Mouse (Mus musculus): ENCODE data around the gene Slc23a4. TPM values are rescaled to one million over a fixed set of nuclear protein-coding genes. Genes with fewer than 3 reads are reported as not detected.

Gene Slc23a4
- polyA plus RNA-seq, 1 experiment = not detected

DNA sequence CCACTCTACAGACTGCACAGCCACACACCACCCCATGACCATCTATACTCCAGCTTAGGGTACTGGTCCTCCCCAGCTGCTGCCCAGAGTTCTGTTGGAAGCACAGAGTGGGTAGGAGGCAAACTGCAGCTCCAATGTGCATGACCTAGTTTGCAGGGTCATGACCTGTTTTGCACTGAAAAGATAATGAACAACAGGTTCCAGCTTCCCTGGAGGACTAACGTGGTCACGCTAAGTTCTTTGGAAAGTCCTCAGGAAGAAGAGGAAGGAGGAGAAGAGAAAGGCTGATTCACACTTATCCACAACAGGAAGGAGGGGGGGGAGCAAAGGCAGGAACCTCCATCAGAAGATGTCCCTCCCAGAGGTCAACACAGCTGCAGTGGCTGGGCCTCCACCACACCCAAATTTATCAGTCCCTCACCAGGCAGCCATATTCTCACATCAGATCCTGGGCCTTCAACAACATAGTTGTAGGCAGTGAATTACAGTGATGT lies 81.0 kb downstream of the Slc23a4 start:
- no peak for TF ChIP-seq CTCF (IDR thresholded peaks at IDR 0.05; ENCODE audit: low read depth, low read length)
- no peak for TF ChIP-seq POLR2A (IDR thresholded peaks at IDR 0.05; ENCODE audit: borderline replicate concordance, low read depth, low read length)
- Histone ChIP-seq H3K27ac (ENCODE audit: insufficient read depth, low read depth, low read length) (peak overlapping the region; percentile 97), H3K4me3 (ENCODE audit: insufficient read depth, low read length) (peak overlapping the region; percentile 52), H3K4me1 (ENCODE audit: control insufficient read depth, insufficient read depth, low read length) (peaks cover 53% of the 10 kb centered on the region)

GRCm38 (mm10) chr6:34906661-34907060 lies 81.5 kb downstream of the Slc23a4 start:
- peaks cover 58% of the 10 kb centered on the region for H3K4me1 ChIP-seq (ENCODE audit: control insufficient read depth, insufficient read depth, low read length)
- H3K4me3 ChIP-seq (ENCODE audit: insufficient read depth, low read length) = peak overlapping the region; percentile 34
- TF ChIP-seq POLR2A (IDR thresholded peaks at IDR 0.05; ENCODE audit: borderline replicate concordance, low read depth, low read length) (no peak), CTCF (IDR thresholded peaks at IDR 0.05; ENCODE audit: low read depth, low read length) (no peak)
- H3K27ac ChIP-seq (ENCODE audit: insufficient read depth, low read depth, low read length) = peak overlapping the region; percentile 97

GRCm38 (mm10) chr6:34906125-34906524 lies 82.1 kb downstream of the Slc23a4 start:
- TF ChIP-seq POLR2A (IDR thresholded peaks at IDR 0.05; ENCODE audit: borderline replicate concordance, low read depth, low read length) (no peak), CTCF (IDR thresholded peaks at IDR 0.05; ENCODE audit: low read depth, low read length) (no peak)
- Histone ChIP-seq H3K4me3 (ENCODE audit: insufficient read depth, low read length) (peak overlapping the region; percentile 34), H3K27ac (ENCODE audit: insufficient read depth, low read depth, low read length) (peak overlapping the region; percentile 97), H3K4me1 (ENCODE audit: control insufficient read depth, insufficient read depth, low read length) (peaks cover 57% of the 10 kb centered on the region)

- TF ChIP-seq CTCF (IDR thresholded peaks at IDR 0.05; ENCODE audit: low read depth, low read length) = no peak
- no peak for TF ChIP-seq POLR2A (IDR thresholded peaks at IDR 0.05; ENCODE audit: borderline replicate concordance, low read depth, low read length)
- Histone ChIP-seq H3K27ac (ENCODE audit: insufficient read depth, low read depth, low read length) (peak overlapping the region; percentile 5), H3K4me3 (ENCODE audit: insufficient read depth, low read length) (no peak overlapping the region), H3K4me1 (ENCODE audit: control insufficient read depth, insufficient read depth, low read length) (peaks cover 64% of the 10 kb centered on the region)
Observed at GRCm38 (mm10) chr6:34904361-34904760, 83.8 kb downstream of the Slc23a4 start.

DNA sequence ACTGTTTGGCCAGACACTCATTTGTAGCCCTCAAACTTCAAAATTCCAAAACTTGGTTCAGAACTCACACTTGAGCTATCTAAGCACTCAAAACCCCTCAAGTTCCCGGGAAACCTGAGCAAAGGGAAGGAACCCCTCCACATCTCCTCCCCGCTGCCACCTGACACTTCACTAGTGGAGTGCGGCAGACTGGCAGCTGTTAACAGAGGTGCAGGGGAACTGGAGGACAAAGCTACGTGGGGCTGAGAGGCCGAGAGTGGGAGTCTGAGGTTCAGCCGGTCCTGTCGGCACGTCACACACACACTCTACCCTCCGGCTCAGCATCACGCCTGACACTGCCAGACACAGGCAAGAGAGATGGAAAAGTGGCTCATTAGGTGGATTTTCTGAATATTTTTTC lies 84.4 kb downstream of the Slc23a4 start:
- H3K4me3 ChIP-seq (ENCODE audit: insufficient read depth, low read length) = no peak overlapping the region
- no peak overlapping the region for H3K27ac ChIP-seq (ENCODE audit: insufficient read depth, low read depth, low read length)
- peaks cover 64% of the 10 kb centered on the region for H3K4me1 ChIP-seq (ENCODE audit: control insufficient read depth, insufficient read depth, low read length)
- TF ChIP-seq CTCF (IDR thresholded peaks at IDR 0.05; ENCODE audit: low read depth, low read length) = no peak
- TF ChIP-seq POLR2A (IDR thresholded peaks at IDR 0.05; ENCODE audit: borderline replicate concordance, low read depth, low read length) = no peak

DNA sequence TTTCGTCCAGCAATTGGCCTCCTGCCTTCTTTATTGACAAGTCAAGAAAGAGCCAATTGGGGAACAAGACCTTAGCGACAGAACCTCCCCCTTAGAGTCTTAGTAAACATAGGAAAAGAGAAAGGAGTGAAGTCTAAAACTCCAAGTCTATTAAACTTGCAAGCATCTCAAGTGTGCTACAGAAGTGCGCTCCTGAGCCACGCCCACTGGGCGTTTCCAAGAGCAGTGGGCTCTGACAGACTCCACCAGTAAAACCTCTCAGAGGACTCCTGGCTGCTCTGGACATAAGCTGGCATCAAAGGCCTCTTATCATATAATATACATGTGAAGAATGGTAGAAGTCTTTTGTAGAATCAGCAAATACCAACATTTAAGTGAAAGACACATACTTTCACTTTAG lies 84.8 kb downstream of the Slc23a4 start:
- Histone ChIP-seq H3K4me3 (ENCODE audit: insufficient read depth, low read length) (no peak overlapping the region), H3K27ac (ENCODE audit: insufficient read depth, low read depth, low read length) (no peak overlapping the region), H3K4me1 (ENCODE audit: control insufficient read depth, insufficient read depth, low read length) (peaks cover 64% of the 10 kb centered on the region)
- TF ChIP-seq POLR2A (IDR thresholded peaks at IDR 0.05; ENCODE audit: borderline replicate concordance, low read depth, low read length) = no peak
- TF ChIP-seq CTCF (IDR thresholded peaks at IDR 0.05; ENCODE audit: low read depth, low read length) = no peak

GRCm38 (mm10) chr6:34902578-34902977 lies 85.6 kb downstream of the Slc23a4 start:
- Histone ChIP-seq H3K27ac (ENCODE audit: insufficient read depth, low read depth, low read length) (peak overlapping the region; percentile 7), H3K4me1 (ENCODE audit: control insufficient read depth, insufficient read depth, low read length) (peaks cover 62% of the 10 kb centered on the region), H3K4me3 (ENCODE audit: insufficient read depth, low read length) (no peak overlapping the region; the same call in 1 of the 2 replicates)
- TF ChIP-seq CTCF (IDR thresholded peaks at IDR 0.05; ENCODE audit: low read depth, low read length) (no peak), POLR2A (IDR thresholded peaks at IDR 0.05; ENCODE audit: borderline replicate concordance, low read depth, low read length) (no peak)

DNA sequence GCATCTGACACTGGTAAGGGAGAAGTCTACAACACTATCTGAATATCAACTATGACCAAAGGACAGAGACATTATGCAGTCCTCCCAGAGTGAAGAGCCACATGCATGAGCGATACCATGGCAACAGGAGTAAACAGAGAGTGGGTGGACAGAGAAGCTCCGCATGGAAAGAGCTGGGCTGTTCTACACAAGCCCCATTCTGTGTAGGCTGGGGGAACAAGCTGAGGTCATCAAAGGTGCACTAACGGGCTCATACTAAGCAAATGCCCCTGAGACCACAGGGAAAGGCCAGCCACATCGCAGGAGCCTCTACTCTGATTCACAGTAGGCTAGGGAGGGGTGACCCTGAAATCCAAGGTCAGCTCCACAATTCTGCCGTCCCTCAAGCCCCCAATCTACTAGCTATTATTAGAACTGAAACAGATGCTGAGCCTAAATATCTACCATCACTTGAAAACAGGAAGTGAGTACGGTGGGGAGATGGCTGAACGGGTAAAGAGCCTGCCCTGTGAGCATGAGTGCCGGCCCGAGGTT lies 86.2 kb downstream of the Slc23a4 start:
- Histone ChIP-seq H3K4me1 (ENCODE audit: control insufficient read depth, insufficient read depth, low read length) (peaks cover 58% of the 10 kb centered on the region), H3K4me3 (ENCODE audit: insufficient read depth, low read length) (no peak overlapping the region), H3K27ac (ENCODE audit: insufficient read depth, low read depth, low read length) (peak overlapping the region; percentile 7)
- TF ChIP-seq CTCF (IDR thresholded peaks at IDR 0.05; ENCODE audit: low read depth, low read length) (no peak), POLR2A (IDR thresholded peaks at IDR 0.05; ENCODE audit: borderline replicate concordance, low read depth, low read length) (no peak)

GRCm38 (mm10) chr6:34900990-34901389 lies 87.2 kb downstream of the Slc23a4 start:
- TF ChIP-seq CTCF (IDR thresholded peaks at IDR 0.05; ENCODE audit: low read depth, low read length) (no peak), POLR2A (IDR thresholded peaks at IDR 0.05; ENCODE audit: borderline replicate concordance, low read depth, low read length) (no peak)
- Histone ChIP-seq H3K4me1 (ENCODE audit: control insufficient read depth, insufficient read depth, low read length) (peaks cover 49% of the 10 kb centered on the region), H3K4me3 (ENCODE audit: insufficient read depth, low read length) (no peak overlapping the region), H3K27ac (ENCODE audit: insufficient read depth, low read depth, low read length) (no peak overlapping the region)

- TF ChIP-seq POLR2A (IDR thresholded peaks at IDR 0.05; ENCODE audit: borderline replicate concordance, low read depth, low read length) = no peak
- TF ChIP-seq CTCF (IDR thresholded peaks at IDR 0.05; ENCODE audit: low read depth, low read length) = no peak
- no peak overlapping the region for H3K4me3 ChIP-seq (ENCODE audit: insufficient read depth, low read length)
- H3K27ac ChIP-seq (ENCODE audit: insufficient read depth, low read depth, low read length) = no peak overlapping the region
- peaks cover 32% of the 10 kb centered on the region for H3K4me1 ChIP-seq (ENCODE audit: control insufficient read depth, insufficient read depth, low read length)
Observed at GRCm38 (mm10) chr6:34899127-34899526, 89.1 kb downstream of the Slc23a4 start.
